Mouse (Mus musculus): Measurements from ENCODE around the gene Pgs1. TPM values are rescaled to one million over a fixed set of nuclear protein-coding genes. Genes with fewer than 3 reads are reported as not detected.
A peak's percentile ranks its signal among the peaks of the same experiment; 100 is the strongest.

Pgs1 gene
- polyA plus RNA-seq, 1 experiment from 2014 or later, result 27.4 TPM

- peaks cover 20% of the 10 kb centered on the region for H3K36me3 ChIP-seq (ENCODE audit: control insufficient read depth, insufficient read depth, low read length)
- no peak overlapping the region for H3K27ac ChIP-seq (ENCODE audit: low read depth, low read length)
- ATAC-seq (replicated peaks; ENCODE audit: insufficient number of reproducible peaks, low FRiP score, low TSS enrichment), result no peak
- H3K4me3 ChIP-seq (ENCODE audit: low read depth, low read length), result no peak overlapping the region
- no peaks in the 10 kb centered on the region for H3K4me1 ChIP-seq (ENCODE audit: control insufficient read depth, insufficient read depth, low read length)
- H3K4me2 ChIP-seq, result no peak overlapping the region
- no peaks in the 10 kb centered on the region for H3K27me3 ChIP-seq (ENCODE audit: control insufficient read depth, insufficient read depth, low read length)
- no peaks in the 10 kb centered on the region for H3K9me3 ChIP-seq (replicated peaks; ENCODE audit: control insufficient read depth, low read length)
- 95% methylated on average over 7 of the region's 7 CpGs for WGBS (ENCODE audit: insufficient replicate concordance)
- no peak overlapping the region for H3K9ac ChIP-seq (ENCODE audit: low read depth, low read length)
These were observed 37.4 kb downstream of the Pgs1 start for GRCm38 (mm10) chr11:118023475-118023874.

GRCm38 (mm10) chr11:118024111-118024510 lies 38.0 kb downstream of the Pgs1 start:
- Histone ChIP-seq H3K4me2 (no peak overlapping the region), H3K27me3 (ENCODE audit: control insufficient read depth, insufficient read depth, low read length) (no peaks in the 10 kb centered on the region), H3K27ac (ENCODE audit: low read depth, low read length) (no peak overlapping the region), H3K4me3 (ENCODE audit: low read depth, low read length) (no peak overlapping the region), H3K36me3 (ENCODE audit: control insufficient read depth, insufficient read depth, low read length) (peaks cover 17% of the 10 kb centered on the region), H3K9ac (ENCODE audit: low read depth, low read length) (no peak overlapping the region), H3K4me1 (ENCODE audit: control insufficient read depth, insufficient read depth, low read length) (no peaks in the 10 kb centered on the region), H3K9me3 (replicated peaks; ENCODE audit: control insufficient read depth, low read length) (no peaks in the 10 kb centered on the region)
- ATAC-seq (replicated peaks; ENCODE audit: insufficient number of reproducible peaks, low FRiP score, low TSS enrichment), result no peak
- WGBS (ENCODE audit: insufficient replicate concordance), result 79% methylated on average over 2 of the region's 2 CpGs

- H3K4me2 ChIP-seq, result no peak overlapping the region
- no peaks in the 10 kb centered on the region; the same call in 1 of the 2 replicates for H3K9me3 ChIP-seq (replicated peaks; ENCODE audit: control insufficient read depth, low read length)
- WGBS (ENCODE audit: insufficient replicate concordance), result 92% methylated on average over 6 of the region's 6 CpGs
- H3K4me3 ChIP-seq (ENCODE audit: low read depth, low read length), result no peak overlapping the region
- no peak overlapping the region for H3K27ac ChIP-seq (ENCODE audit: low read depth, low read length)
- peaks cover 10% of the 10 kb centered on the region for H3K36me3 ChIP-seq (ENCODE audit: control insufficient read depth, insufficient read depth, low read length)
- H3K9ac ChIP-seq (ENCODE audit: low read depth, low read length), result no peak overlapping the region
- no peak for ATAC-seq (replicated peaks; ENCODE audit: insufficient number of reproducible peaks, low FRiP score, low TSS enrichment)
- H3K27me3 ChIP-seq (ENCODE audit: control insufficient read depth, insufficient read depth, low read length), result no peaks in the 10 kb centered on the region
- H3K4me1 ChIP-seq (ENCODE audit: control insufficient read depth, insufficient read depth, low read length), result no peaks in the 10 kb centered on the region
These were observed 43.1 kb downstream of the Pgs1 start for GRCm38 (mm10) chr11:118029170-118029569.

- Histone ChIP-seq H3K4me2 (no peak overlapping the region), H3K4me3 (ENCODE audit: low read depth, low read length) (no peak overlapping the region), H3K36me3 (ENCODE audit: control insufficient read depth, insufficient read depth, low read length) (0 out of 2 replicates have a peak, but pooled peaks cover 3% of the 10 kb centered on the region), H3K27ac (ENCODE audit: low read depth, low read length) (no peak overlapping the region), H3K9ac (ENCODE audit: low read depth, low read length) (no peak overlapping the region), H3K4me1 (ENCODE audit: control insufficient read depth, insufficient read depth, low read length) (no peaks in the 10 kb centered on the region), H3K9me3 (replicated peaks; ENCODE audit: control insufficient read depth, low read length) (no peaks in the 10 kb centered on the region; the same call in 1 of the 2 replicates), H3K27me3 (ENCODE audit: control insufficient read depth, insufficient read depth, low read length) (no peaks in the 10 kb centered on the region)
- 89% methylated on average over 9 of the region's 9 CpGs for WGBS (ENCODE audit: insufficient replicate concordance)
- no peak for ATAC-seq (replicated peaks; ENCODE audit: insufficient number of reproducible peaks, low FRiP score, low TSS enrichment)
These were observed 45.0 kb downstream of the Pgs1 start for GRCm38 (mm10) chr11:118031134-118031533.

GRCm38 (mm10) chr11:118034395-118034794 lies 48.3 kb downstream of the Pgs1 start:
- no peak for ATAC-seq (replicated peaks; ENCODE audit: insufficient number of reproducible peaks, low FRiP score, low TSS enrichment)
- Histone ChIP-seq H3K9ac (ENCODE audit: low read depth, low read length) (no peak overlapping the region), H3K4me1 (ENCODE audit: control insufficient read depth, insufficient read depth, low read length) (no peaks in the 10 kb centered on the region), H3K4me3 (ENCODE audit: low read depth, low read length) (no peak overlapping the region), H3K27me3 (ENCODE audit: control insufficient read depth, insufficient read depth, low read length) (no peaks in the 10 kb centered on the region), H3K4me2 (no peak overlapping the region), H3K36me3 (ENCODE audit: control insufficient read depth, insufficient read depth, low read length) (0 out of 2 replicates have a peak, but pooled peaks cover 3% of the 10 kb centered on the region), H3K27ac (ENCODE audit: low read depth, low read length) (no peak overlapping the region), H3K9me3 (replicated peaks; ENCODE audit: control insufficient read depth, low read length) (no peaks in the 10 kb centered on the region; the same call in 1 of the 2 replicates)
- WGBS (ENCODE audit: insufficient replicate concordance), result 77% methylated on average over 13 of the region's 13 CpGs

GRCm38 (mm10) chr11:118035068-118035467 lies 49.0 kb downstream of the Pgs1 start:
- ATAC-seq (replicated peaks; ENCODE audit: insufficient number of reproducible peaks, low FRiP score, low TSS enrichment), result no peak
- H3K4me3 ChIP-seq (ENCODE audit: low read depth, low read length), result no peak overlapping the region
- H3K27me3 ChIP-seq (ENCODE audit: control insufficient read depth, insufficient read depth, low read length), result no peaks in the 10 kb centered on the region
- no peak overlapping the region for H3K9ac ChIP-seq (ENCODE audit: low read depth, low read length)
- 66% methylated on average over 9 of the region's 9 CpGs for WGBS (ENCODE audit: insufficient replicate concordance)
- no peaks in the 10 kb centered on the region for H3K4me1 ChIP-seq (ENCODE audit: control insufficient read depth, insufficient read depth, low read length)
- no peak overlapping the region for H3K27ac ChIP-seq (ENCODE audit: low read depth, low read length)
- H3K4me2 ChIP-seq, result no peak overlapping the region
- H3K9me3 ChIP-seq (replicated peaks; ENCODE audit: control insufficient read depth, low read length), result no peaks in the 10 kb centered on the region; the same call in 1 of the 2 replicates
- 0 out of 2 replicates have a peak, but pooled peaks cover 3% of the 10 kb centered on the region for H3K36me3 ChIP-seq (ENCODE audit: control insufficient read depth, insufficient read depth, low read length)

- WGBS (ENCODE audit: insufficient replicate concordance), result 72% methylated on average over 9 of the region's 9 CpGs
- Histone ChIP-seq H3K27ac (ENCODE audit: low read depth, low read length) (peak overlapping the region; percentile 46), H3K9ac (ENCODE audit: low read depth, low read length) (no peak overlapping the region), H3K9me3 (replicated peaks; ENCODE audit: control insufficient read depth, low read length) (no peaks in the 10 kb centered on the region), H3K27me3 (ENCODE audit: control insufficient read depth, insufficient read depth, low read length) (no peaks in the 10 kb centered on the region), H3K4me2 (no peak overlapping the region; the same call in 1 of the 2 replicates), H3K36me3 (ENCODE audit: control insufficient read depth, insufficient read depth, low read length) (no peaks in the 10 kb centered on the region), H3K4me3 (ENCODE audit: low read depth, low read length) (no peak overlapping the region), H3K4me1 (ENCODE audit: control insufficient read depth, insufficient read depth, low read length) (peaks cover 6% of the 10 kb centered on the region; the same call in 1 of the 2 replicates)
- ATAC-seq (replicated peaks; ENCODE audit: insufficient number of reproducible peaks, low FRiP score, low TSS enrichment), result no peak
These were observed 56.7 kb downstream of the Pgs1 start for GRCm38 (mm10) chr11:118042791-118043190.

GRCm38 (mm10) chr11:118043293-118043907 lies 57.3 kb downstream of the Pgs1 start:
- H3K4me2 ChIP-seq, result no peak overlapping the region
- H3K27ac ChIP-seq (ENCODE audit: low read depth, low read length), result 0 out of 2 replicates have a peak overlapping the region, but pooled peaks have one; percentile 46
- no peak overlapping the region for H3K9ac ChIP-seq (ENCODE audit: low read depth, low read length)
- H3K36me3 ChIP-seq (ENCODE audit: control insufficient read depth, insufficient read depth, low read length), result no peaks in the 10 kb centered on the region
- WGBS (ENCODE audit: insufficient replicate concordance), result 60% methylated on average over 14 of the region's 14 CpGs
- no peaks in the 10 kb centered on the region for H3K9me3 ChIP-seq (replicated peaks; ENCODE audit: control insufficient read depth, low read length)
- H3K27me3 ChIP-seq (ENCODE audit: control insufficient read depth, insufficient read depth, low read length), result no peaks in the 10 kb centered on the region
- no peak overlapping the region for H3K4me3 ChIP-seq (ENCODE audit: low read depth, low read length)
- ATAC-seq (replicated peaks; ENCODE audit: insufficient number of reproducible peaks, low FRiP score, low TSS enrichment), result peak; percentile 18; the same call in 1 of the 2 replicates
- H3K4me1 ChIP-seq (ENCODE audit: control insufficient read depth, insufficient read depth, low read length), result peaks cover 6% of the 10 kb centered on the region; the same call in 1 of the 2 replicates

- H3K4me1 ChIP-seq (ENCODE audit: control insufficient read depth, insufficient read depth, low read length), result no peaks in the 10 kb centered on the region
- H3K4me2 ChIP-seq, result no peak overlapping the region
- no peak overlapping the region for H3K4me3 ChIP-seq (ENCODE audit: low read depth, low read length)
- H3K36me3 ChIP-seq (ENCODE audit: control insufficient read depth, insufficient read depth, low read length), result no peaks in the 10 kb centered on the region
- H3K9me3 ChIP-seq (replicated peaks; ENCODE audit: control insufficient read depth, low read length), result no peaks in the 10 kb centered on the region
- H3K27me3 ChIP-seq (ENCODE audit: control insufficient read depth, insufficient read depth, low read length), result no peaks in the 10 kb centered on the region
- no peak for ATAC-seq (replicated peaks; ENCODE audit: insufficient number of reproducible peaks, low FRiP score, low TSS enrichment)
- H3K27ac ChIP-seq (ENCODE audit: low read depth, low read length), result no peak overlapping the region
- 25% methylated on average over 8 of the region's 8 CpGs for WGBS (ENCODE audit: insufficient replicate concordance)
- no peak overlapping the region for H3K9ac ChIP-seq (ENCODE audit: low read depth, low read length)
These were observed 63.5 kb downstream of the Pgs1 start for GRCm38 (mm10) chr11:118049641-118050040.

All from heart, embryonic 11.5 days (tissue).